ENCODE assay signal across 21 mouse cellular contexts in genomic region chr17:16667606-16668005, GRCm38 (mm10).
DNase-seq lines count a peak whose midpoint lies in the region; ATAC-seq and TF ChIP-seq lines count a peak whose summit lies in the region.
"Had no signal": no experiment of that assay in that cellular context is flagged by ENCODE, and none has a peak within 500 bp of the region (broad histone marks: within the 10 kb centered on the region; RNA-seq: fewer than 3 reads in every experiment).

No protein-coding gene starts in this region.

- TF ChIP-seq POLR2A in brain, embryonic 14.5 days (IDR thresholded peaks at IDR 0.05; ENCODE audit: borderline replicate concordance, extremely low read depth, insufficient read depth, insufficient read length, poor library complexity, severe bottlenecking): no peak

- H3K4me2 ChIP-seq in forebrain, embryonic 15.5 days (replicated peaks): no peak overlapping the region
- no peak overlapping the region for H3K4me2 ChIP-seq in forebrain, embryonic 13.5 days
- H3K4me2 ChIP-seq in hindbrain, postnatal 0 days (ENCODE audit: low read depth, low read length): no peak overlapping the region
- H3K4me2 ChIP-seq in hindbrain, embryonic 13.5 days: no peak overlapping the region
- no peak overlapping the region for H3K4me2 ChIP-seq in midbrain, embryonic 14.5 days (ENCODE audit: low read length)
- H3K4me2 ChIP-seq: intestine, embryonic 15.5 days; kidney, embryonic 15.5 days had no signal

- no peaks in the 10 kb centered on the region for H3K36me3 ChIP-seq in forebrain, embryonic 15.5 days
- no peaks in the 10 kb centered on the region for H3K36me3 ChIP-seq in forebrain, embryonic 13.5 days (ENCODE audit: poor library complexity, severe bottlenecking)
- H3K36me3 ChIP-seq in hindbrain, postnatal 0 days (ENCODE audit: insufficient read depth, low read length): no peaks in the 10 kb centered on the region
- H3K36me3 ChIP-seq in hindbrain, embryonic 13.5 days: no peaks in the 10 kb centered on the region
- no peaks in the 10 kb centered on the region for H3K36me3 ChIP-seq in midbrain, embryonic 14.5 days (ENCODE audit: control insufficient read depth, insufficient read depth, low read length)
- no peaks in the 10 kb centered on the region for H3K36me3 ChIP-seq in midbrain, embryonic 10.5 days
- H3K36me3 ChIP-seq: intestine, embryonic 15.5 days; kidney, embryonic 15.5 days; limb, embryonic 10.5 days had no signal

- peak; percentile 53 for TF ChIP-seq CTCF in hindbrain, postnatal 0 days (IDR thresholded peaks at IDR 0.05; ENCODE audit: low read depth)
- TF ChIP-seq CTCF in brain, embryonic 14.5 days (IDR thresholded peaks at IDR 0.05; ENCODE audit: borderline replicate concordance, extremely low read depth, insufficient read depth, insufficient read length): no peak

- 85% methylated on average over 1 of the region's 1 CpGs for WGBS in forebrain, embryonic 15.5 days
- WGBS in forebrain, embryonic 13.5 days: 73% methylated on average over 1 of the region's 1 CpGs
- WGBS in hindbrain, postnatal 0 days: 66% methylated on average over 1 of the region's 1 CpGs
- 81% methylated on average over 1 of the region's 1 CpGs for WGBS in hindbrain, embryonic 13.5 days
- WGBS in midbrain, embryonic 14.5 days: 83% methylated on average over 1 of the region's 1 CpGs
- WGBS in midbrain, embryonic 10.5 days: 80% methylated on average over 1 of the region's 1 CpGs

- H3K4me1 ChIP-seq in forebrain, embryonic 15.5 days: no peaks in the 10 kb centered on the region
- H3K4me1 ChIP-seq in forebrain, embryonic 13.5 days: no peaks in the 10 kb centered on the region
- H3K4me1 ChIP-seq in hindbrain, postnatal 0 days (ENCODE audit: insufficient read depth, low read length): no peaks in the 10 kb centered on the region
- no peaks in the 10 kb centered on the region for H3K4me1 ChIP-seq in hindbrain, embryonic 13.5 days (replicated peaks)
- no peaks in the 10 kb centered on the region; the same call in 1 of the 2 replicates for H3K4me1 ChIP-seq in midbrain, embryonic 14.5 days (ENCODE audit: control insufficient read depth, insufficient read depth, low read length)
- no peaks in the 10 kb centered on the region for H3K4me1 ChIP-seq in midbrain, embryonic 10.5 days
- H3K4me1 ChIP-seq: intestine, embryonic 15.5 days; kidney, embryonic 15.5 days; limb, embryonic 10.5 days; megakaryocyte, embryonic 14.5 days had no signal

- H3K4me3 ChIP-seq in forebrain, embryonic 15.5 days: no peak overlapping the region
- H3K4me3 ChIP-seq in forebrain, embryonic 13.5 days: no peak overlapping the region
- H3K4me3 ChIP-seq in hindbrain, postnatal 0 days (ENCODE audit: low read length): no peak overlapping the region
- no peak overlapping the region for H3K4me3 ChIP-seq in hindbrain, embryonic 13.5 days
- no peak overlapping the region for H3K4me3 ChIP-seq in midbrain, embryonic 14.5 days (replicated peaks; ENCODE audit: low read depth, low read length)
- no peak overlapping the region for H3K4me3 ChIP-seq in midbrain, embryonic 10.5 days
- H3K4me3 ChIP-seq: intestine, embryonic 15.5 days; kidney, embryonic 15.5 days; limb, embryonic 10.5 days; megakaryocyte, embryonic 14.5 days; myocyte had no signal

- no peaks in the 10 kb centered on the region for H3K9me3 ChIP-seq in forebrain, embryonic 15.5 days
- H3K9me3 ChIP-seq in forebrain, embryonic 13.5 days (replicated peaks): no peaks in the 10 kb centered on the region
- H3K9me3 ChIP-seq in hindbrain, postnatal 0 days (ENCODE audit: low read length): no peaks in the 10 kb centered on the region
- H3K9me3 ChIP-seq in hindbrain, embryonic 13.5 days: no peaks in the 10 kb centered on the region
- no peaks in the 10 kb centered on the region for H3K9me3 ChIP-seq in midbrain, embryonic 14.5 days (ENCODE audit: control insufficient read depth, low read length)
- H3K9me3 ChIP-seq in midbrain, embryonic 10.5 days (replicated peaks): no peaks in the 10 kb centered on the region
- H3K9me3 ChIP-seq: intestine, embryonic 15.5 days; kidney, embryonic 15.5 days; limb, embryonic 10.5 days; megakaryocyte, embryonic 14.5 days had no signal

- peak; percentile 40 for DNase-seq in hindbrain, postnatal 0 days (ENCODE audit: low spot score)
- DNase-seq in midbrain, embryonic 14.5 days: peak; percentile 57
- no peak for DNase-seq in midbrain, embryonic 10.5 days (ENCODE audit: low spot score)
- peak; percentile 46 for DNase-seq in brain, embryonic 14.5 days (ENCODE audit: low read depth)
- DNase-seq: adrenal gland, postnatal 14 days; cerebellum, adult 11-12 months; cerebellum, postnatal 25 days; embryo, embryonic 11 days; gastrocnemius, postnatal 14 days; layer of hippocampus, postnatal 36 days; liver, postnatal 0 days; thymus, postnatal 14 days had no signal

- no peak overlapping the region for H3K9ac ChIP-seq in forebrain, embryonic 15.5 days (replicated peaks)
- no peak overlapping the region for H3K9ac ChIP-seq in forebrain, embryonic 13.5 days
- no peak overlapping the region for H3K9ac ChIP-seq in hindbrain, postnatal 0 days (replicated peaks; ENCODE audit: low read length)
- no peak overlapping the region for H3K9ac ChIP-seq in hindbrain, embryonic 13.5 days
- H3K9ac ChIP-seq in midbrain, embryonic 14.5 days (replicated peaks; ENCODE audit: low read length): no peak overlapping the region
- H3K9ac ChIP-seq: intestine, embryonic 15.5 days; kidney, embryonic 15.5 days; liver, postnatal 0 days had no signal

- H3K27ac ChIP-seq in forebrain, embryonic 15.5 days (replicated peaks): no peak overlapping the region
- no peak overlapping the region for H3K27ac ChIP-seq in forebrain, embryonic 13.5 days
- H3K27ac ChIP-seq in hindbrain, postnatal 0 days: no peak overlapping the region
- no peak overlapping the region for H3K27ac ChIP-seq in hindbrain, embryonic 13.5 days
- no peak overlapping the region for H3K27ac ChIP-seq in midbrain, embryonic 14.5 days (replicated peaks; ENCODE audit: low read depth, low read length)
- H3K27ac ChIP-seq in midbrain, embryonic 10.5 days (replicated peaks): no peak overlapping the region
- H3K27ac ChIP-seq: intestine, embryonic 15.5 days; kidney, embryonic 15.5 days; limb, embryonic 10.5 days had no signal

- no peaks in the 10 kb centered on the region for H3K27me3 ChIP-seq in forebrain, embryonic 15.5 days
- H3K27me3 ChIP-seq in forebrain, embryonic 13.5 days: no peaks in the 10 kb centered on the region
- no peaks in the 10 kb centered on the region for H3K27me3 ChIP-seq in hindbrain, postnatal 0 days (ENCODE audit: insufficient read depth, low read length)
- H3K27me3 ChIP-seq in hindbrain, embryonic 13.5 days: no peaks in the 10 kb centered on the region
- H3K27me3 ChIP-seq in midbrain, embryonic 14.5 days (ENCODE audit: control insufficient read depth, insufficient read depth, low read length): no peaks in the 10 kb centered on the region
- H3K27me3 ChIP-seq in midbrain, embryonic 10.5 days (ENCODE audit: low read depth, poor library complexity, severe bottlenecking): no peaks in the 10 kb centered on the region
- H3K27me3 ChIP-seq: intestine, embryonic 15.5 days; kidney, embryonic 15.5 days; megakaryocyte, embryonic 14.5 days had no signal

- ATAC-seq in forebrain, embryonic 15.5 days (replicated peaks): 0 out of 2 replicates have a peak, but pooled peaks have one; percentile 32
- ATAC-seq in forebrain, embryonic 13.5 days: no peak
- 0 out of 2 replicates have a peak, but pooled peaks have one; percentile 55 for ATAC-seq in hindbrain, postnatal 0 days
- ATAC-seq in hindbrain, embryonic 13.5 days (ENCODE audit: low FRiP score): no peak
- ATAC-seq in midbrain, embryonic 14.5 days (ENCODE audit: low FRiP score, low TSS enrichment): no peak
- no peak for ATAC-seq in megakaryocyte-erythroid progenitor cell, adult 5-6 weeks (replicated peaks; ENCODE audit: low FRiP score, low TSS enrichment, poor library complexity, severe bottlenecking)
- ATAC-seq: intestine, embryonic 15.5 days; liver, postnatal 0 days had no signal

Comparison
In these comparisons a context has a peak if more than half of its experiments do, and no peak if none do; other contexts are left out.
1. ATAC-seq: peak in forebrain, embryonic 15.5 days (single experiment) and hindbrain, postnatal 0 days (single experiment); none in forebrain, embryonic 13.5 days (single experiment), hindbrain, embryonic 13.5 days (single experiment), midbrain, embryonic 14.5 days (single experiment) and megakaryocyte-erythroid progenitor cell, adult 5-6 weeks (single experiment).